Mouse (Mus musculus) spleen, adult 18-20 months (tissue): ENCODE results near the gene Cd300c2.
"Not testable (repeated sequence)": the region's sequence is repeated elsewhere in the genome, so short reads cannot be mapped to it uniquely, and the experiment has no call there.

ENCODE experiments used
- DNase-seq, 2 experiments: peaks; one replicate each; pipeline ENCODE4 v3.0.0; 2022; ENCODE audit warnings: mixed read lengths in 2 of 2

Cd300c2 gene

DNA sequence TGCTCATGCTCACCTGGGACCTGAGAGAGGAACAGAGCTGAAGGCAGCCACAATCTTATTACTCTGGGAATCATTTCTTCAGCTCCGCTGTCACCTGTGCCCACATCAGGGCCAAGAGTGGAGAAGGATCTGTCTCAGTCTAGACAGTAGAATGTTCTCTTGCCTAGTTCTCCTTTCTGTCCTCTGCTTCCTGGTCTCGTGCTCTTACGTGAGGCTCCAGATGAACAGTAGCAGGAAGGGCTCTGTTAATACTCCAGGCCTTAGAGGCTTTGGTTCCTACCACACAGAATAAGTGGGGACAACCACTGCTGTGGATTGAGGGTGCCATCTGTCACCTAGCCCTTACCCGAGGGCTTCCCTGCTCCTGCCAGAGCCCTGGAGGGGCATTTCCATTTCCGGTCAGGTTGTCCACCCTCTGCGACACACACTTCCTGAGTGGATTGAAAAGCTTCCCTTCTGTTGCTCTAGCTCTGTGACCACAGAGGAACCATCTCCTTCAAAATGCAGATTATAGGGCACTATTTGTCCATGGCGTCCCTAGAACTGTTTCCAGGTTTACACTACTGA, at the start of gene Cd300c2:
Gene Cd300c2 (minus strand): TSS at position 407 of the 567 bp plus-strand sequence.
- DNase-seq: no peak

DNA sequence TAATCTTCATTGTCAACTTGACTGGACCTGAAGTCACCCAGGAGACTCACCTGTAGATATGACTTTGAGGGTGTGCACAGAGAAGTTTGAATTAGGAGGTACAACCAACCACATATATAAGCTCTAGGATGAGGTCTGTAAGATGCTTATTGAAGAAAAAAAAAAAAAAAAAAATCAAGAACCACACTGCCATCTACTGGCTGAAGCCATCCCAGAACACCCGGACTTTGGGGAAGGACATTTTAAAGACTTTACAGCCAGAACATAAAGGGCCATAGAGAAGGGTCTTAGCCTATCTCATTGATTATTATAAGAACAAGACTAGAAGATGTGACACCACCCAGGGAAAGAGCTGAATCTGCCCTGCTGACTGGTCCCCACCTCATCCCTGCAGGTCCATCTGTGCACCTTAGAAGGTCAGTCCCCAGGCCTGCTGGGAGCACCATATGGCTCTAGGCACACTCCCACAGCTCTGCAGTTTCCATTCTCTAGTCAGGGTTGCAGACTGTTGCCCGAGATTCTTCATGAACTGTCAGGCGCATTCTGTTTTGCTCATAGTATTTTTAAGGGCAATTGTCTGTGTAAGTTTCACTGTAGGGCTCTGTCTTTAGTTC, 47.7 kb upstream of the Cd300c2 start:
- DNase-seq: no peak

DNA sequence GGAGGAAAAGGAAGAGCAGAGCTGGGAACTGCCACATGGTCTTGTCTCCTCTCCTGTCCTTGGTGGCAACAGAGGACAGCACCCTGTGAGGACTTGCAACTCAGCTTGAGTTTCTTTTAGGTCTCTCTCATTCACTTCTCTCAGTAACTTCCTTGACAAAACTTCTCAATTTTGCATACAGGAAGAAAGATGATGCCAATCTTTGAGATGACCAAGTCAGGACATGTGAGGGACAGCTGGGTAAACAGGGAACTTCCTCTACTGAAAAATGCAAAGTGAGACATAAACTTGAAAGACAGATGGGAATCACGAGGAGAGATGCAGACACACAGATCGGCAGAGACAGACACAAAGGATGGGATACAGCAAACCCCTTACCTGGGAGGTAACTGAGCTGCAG, 46.6 kb upstream of the Cd300c2 start, which contains the start of gene Cd300ld3:
Gene Cd300ld3 (minus strand): TSS at position 151 of the 400 bp plus-strand sequence.
- DNase-seq: no peak

DNA sequence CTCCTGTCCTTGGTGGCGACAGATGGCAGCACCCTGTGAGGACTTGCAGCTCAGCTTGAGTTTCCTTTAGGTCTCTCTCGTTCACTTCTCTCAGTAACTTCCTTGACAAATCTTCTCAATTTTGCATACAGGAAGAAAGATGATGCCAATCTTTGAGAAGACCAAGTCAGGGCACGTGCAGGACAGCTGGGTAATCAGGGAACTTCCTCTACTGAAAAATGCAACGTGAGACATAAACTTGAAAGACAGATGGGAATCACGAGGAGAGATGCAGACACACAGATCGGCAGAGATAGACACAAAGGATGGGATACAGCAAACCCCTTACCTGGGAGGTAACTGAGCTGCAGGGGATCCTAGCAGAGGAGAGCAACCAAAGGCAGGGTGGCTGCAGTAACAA, 36.0 kb upstream of the Cd300c2 start, which contains the start of gene Cd300ld5:
Gene Cd300ld5 (minus strand): TSS at position 101 of the 400 bp plus-strand sequence.
- DNase-seq: not testable (repeated sequence)

DNA sequence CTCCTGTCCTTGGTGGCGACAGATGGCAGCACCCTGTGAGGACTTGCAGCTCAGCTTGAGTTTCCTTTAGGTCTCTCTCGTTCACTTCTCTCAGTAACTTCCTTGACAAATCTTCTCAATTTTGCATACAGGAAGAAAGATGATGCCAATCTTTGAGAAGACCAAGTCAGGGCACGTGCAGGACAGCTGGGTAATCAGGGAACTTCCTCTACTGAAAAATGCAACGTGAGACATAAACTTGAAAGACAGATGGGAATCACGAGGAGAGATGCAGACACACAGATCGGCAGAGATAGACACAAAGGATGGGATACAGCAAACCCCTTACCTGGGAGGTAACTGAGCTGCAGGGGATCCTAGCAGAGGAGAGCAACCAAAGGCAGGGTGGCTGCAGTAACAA, 25.2 kb upstream of the Cd300c2 start, which contains the start of gene Cd300ld4:
Gene Cd300ld4 (minus strand): TSS at position 101 of the 400 bp plus-strand sequence.
- not testable (repeated sequence) for DNase-seq

DNA sequence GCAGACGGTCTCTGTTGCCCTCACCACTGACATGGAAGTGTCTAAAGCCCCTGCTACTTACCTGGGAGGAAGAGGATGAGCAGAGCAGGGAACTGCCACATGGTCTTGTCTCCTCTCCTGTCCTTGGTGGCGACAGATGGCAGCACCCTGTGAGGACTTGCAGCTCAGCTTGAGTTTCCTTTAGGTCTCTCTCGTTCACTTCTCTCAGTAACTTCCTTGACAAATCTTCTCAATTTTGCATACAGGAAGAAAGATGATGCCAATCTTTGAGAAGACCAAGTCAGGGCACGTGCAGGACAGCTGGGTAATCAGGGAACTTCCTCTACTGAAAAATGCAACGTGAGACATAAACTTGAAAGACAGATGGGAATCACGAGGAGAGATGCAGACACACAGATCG, 14.4 kb upstream of the Cd300c2 start, which contains the start of gene Cd300ld2:
Gene Cd300ld2 (minus strand): TSS at position 101 of the 400 bp plus-strand sequence.
- not testable (repeated sequence) for DNase-seq

DNA sequence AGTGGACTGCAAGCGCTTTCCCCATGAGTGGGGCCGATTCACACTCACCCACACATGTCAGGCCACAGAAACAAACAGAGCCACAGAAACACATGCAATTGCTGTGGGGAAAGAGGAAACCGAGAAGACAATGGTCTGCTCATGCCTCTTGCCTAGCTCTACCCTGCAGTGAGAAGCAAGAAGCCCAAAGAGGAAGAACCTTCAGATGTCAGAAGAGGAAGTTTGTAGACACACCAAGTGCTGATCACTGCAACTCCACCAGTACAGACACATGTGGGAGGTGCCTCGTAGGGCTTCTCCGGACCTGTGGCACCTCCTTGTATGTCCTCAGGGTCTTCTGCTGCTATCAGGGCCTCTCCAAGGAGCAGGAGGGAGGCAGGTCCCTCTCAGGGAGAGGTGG, 2.4 kb upstream of the Cd300c2 start:
- DNase-seq: peak in 1 of 2 experiments; percentile 7

DNA sequence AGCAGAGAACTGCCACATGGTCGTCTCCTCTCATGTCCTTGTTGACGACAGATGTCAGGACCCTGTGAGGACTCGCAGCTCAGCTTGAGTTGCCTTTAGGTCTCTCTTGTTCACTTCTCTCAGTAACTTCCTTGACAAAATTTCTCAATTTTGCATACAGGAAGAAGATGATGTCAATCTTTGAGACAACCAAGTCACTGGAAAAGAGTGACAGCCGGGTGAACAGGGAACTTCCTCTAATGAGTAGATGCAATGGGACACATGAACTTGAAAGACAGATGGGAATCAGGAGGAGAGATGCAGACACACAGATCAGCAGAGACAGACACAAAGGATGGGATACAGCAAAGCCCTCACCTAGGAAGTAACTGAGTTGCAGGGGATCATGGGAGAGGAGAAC, 11.9 kb downstream of the Cd300c2 start, which contains the start of gene Cd300ld:
Gene Cd300ld (minus strand): TSS at position 130 of the 400 bp plus-strand sequence.
- no peak for DNase-seq

DNA sequence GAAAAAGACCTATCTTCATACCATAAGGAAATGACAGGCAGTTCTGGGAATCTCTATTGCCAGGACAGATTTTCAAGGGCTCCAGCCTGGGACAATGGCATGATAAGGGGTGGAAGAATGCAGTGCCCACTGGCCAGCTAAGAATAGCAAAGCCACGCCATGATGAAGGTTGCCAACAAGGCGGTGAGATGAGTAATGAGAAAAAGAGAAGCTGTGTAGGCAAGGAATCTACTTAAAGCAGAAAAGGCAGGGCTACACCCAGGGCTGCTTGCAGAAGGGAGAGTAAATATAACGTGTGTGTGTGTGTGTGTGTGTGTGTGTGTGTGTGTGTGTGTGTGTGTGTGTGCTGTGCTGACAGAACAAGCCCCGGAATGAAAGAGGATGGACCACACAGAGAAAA, 19.8 kb downstream of the Cd300c2 start:
- no peak for DNase-seq

DNA sequence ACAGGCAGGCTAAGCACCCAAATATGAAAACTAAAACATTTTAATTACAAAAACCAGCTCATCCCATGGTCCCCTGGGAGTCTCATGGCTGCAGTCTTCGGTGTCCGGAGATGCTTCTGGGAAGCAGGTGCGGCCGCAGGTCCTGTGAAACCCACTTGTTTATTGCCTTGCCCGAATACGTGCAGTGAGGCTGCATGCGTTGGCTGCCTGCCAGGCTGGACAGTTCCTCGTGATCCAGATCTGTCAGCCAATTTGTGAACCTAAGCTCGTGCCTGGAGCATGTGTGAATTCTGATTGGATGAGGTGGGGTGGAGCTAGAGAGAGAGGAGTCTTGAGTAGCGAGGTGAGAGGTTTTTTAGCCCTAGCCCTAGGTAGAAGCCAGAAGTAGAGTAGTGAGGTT, 29.0 kb downstream of the Cd300c2 start:
- no peak for DNase-seq

DNA sequence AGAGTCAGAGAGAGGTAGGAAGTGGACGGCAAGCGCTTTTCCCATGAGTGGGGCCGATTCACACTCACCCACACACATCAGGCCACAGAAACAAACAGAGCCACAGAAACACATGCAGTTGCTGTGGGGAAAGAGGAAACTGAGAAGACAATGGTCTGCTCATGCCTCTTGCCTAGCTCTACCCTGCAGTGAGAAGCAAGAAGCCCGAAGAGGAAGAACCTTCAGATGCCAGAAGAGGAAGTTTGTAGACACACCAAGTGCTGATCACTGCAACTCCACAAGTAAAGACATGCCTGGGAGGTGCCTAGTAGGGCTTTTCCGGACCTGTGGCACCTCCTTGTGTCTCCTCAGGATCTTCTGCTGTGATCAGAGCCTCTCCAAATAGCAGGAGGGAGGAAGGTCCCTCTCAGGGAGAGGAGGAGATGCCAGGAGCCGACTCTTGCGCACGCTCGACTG, 32.9 kb downstream of the Cd300c2 start, which contains the start of gene Cd300c:
Gene Cd300c (minus strand): TSS at position 406 of the 456 bp plus-strand sequence.
- no peak for DNase-seq

DNA sequence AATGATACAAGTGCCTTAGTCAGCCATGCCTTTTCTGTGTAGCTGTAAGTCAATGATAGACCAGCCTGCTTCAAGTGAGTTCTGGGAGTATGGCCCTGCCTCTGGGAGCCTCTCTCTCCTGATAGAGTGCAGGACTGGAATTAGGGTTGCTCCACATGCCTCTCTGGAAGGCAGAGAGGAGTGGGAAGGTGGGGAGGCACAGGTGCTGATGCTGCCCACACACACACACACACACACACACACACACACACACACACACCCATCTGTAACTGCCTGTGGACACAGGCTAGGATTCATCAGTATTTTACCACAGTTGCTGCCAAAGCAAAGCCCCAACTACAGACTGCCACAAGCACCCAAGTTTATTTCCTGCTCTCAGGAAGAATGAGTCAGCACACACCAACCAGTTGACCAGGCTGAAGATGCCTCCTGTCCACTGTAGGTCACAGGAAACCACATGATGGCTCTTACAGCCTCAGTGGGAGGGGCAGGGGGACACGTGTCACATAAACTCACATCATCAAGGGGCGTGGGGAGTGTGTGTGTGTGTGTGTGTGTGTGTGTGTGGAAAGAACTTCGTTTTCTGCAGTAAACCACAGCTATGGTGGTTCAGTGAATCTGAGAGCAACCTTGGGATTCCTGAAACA, 36.4 kb downstream of the Cd300c2 start:
- DNase-seq: no peak

DNA sequence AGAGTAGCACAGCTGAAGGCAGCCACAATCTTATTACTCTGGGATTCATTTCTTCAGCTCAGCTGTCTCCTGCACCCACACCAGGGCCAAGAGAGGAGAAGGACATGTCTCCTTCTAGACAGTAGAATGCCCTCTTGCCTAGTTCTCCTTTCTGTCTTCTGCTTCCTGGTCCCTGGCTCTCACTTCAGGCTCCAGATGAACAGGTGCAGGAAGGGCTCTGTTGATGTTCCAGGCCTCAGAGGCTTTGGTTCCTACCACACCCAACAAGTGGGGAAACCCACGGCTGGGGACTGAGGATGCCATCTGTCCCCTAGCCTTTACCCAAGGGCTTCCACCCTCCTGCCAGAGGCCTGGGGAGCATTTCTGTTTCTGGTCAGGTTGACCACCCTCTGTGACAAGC, 41.3 kb downstream of the Cd300c2 start:
- no peak for DNase-seq
